In the genomic region with DNA sequence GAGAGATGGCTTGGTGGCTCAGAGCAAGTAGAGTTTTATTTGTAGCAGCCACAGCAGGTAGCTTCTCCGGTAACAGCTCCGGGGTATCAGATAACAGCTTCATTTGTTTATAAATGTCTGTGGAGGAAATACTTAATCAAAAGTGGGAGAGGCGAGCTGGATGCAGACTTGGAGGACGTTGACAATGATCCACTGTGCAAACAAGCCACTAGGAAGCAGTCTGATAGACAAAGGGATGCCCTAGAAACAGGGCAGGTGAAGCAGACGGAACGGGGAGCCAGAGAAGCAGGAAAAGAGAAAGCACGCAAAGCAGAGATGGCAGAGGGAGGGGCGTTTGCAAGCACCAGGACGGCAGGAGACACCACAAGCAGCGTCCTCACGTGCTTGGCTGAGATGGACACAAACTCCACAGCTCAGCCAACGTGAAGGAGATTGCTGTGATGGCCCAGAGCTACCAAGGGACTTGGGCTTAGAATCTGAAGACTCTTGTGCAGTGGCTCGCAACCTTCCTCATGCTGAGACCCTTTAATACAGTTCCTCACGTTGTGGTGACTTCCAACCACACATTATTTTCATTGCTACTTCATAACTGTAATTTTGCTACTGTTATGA, we compare ENCODE assay signal across 11 mouse cellular contexts. TPM values are rescaled to one million over a fixed set of nuclear protein-coding genes. Genes with fewer than 3 reads are reported as not detected.
DNase-seq lines count a peak whose midpoint lies in the region; ATAC-seq and TF ChIP-seq lines count a peak whose summit lies in the region.
"Had no signal": no experiment of that assay in that cellular context is flagged by ENCODE, and none has a peak within 500 bp of the region (broad histone marks: within the 10 kb centered on the region; RNA-seq: fewer than 3 reads in every experiment).

No protein-coding gene starts in this region.

- H3K36me3 ChIP-seq in liver, embryonic 11.5 days (ENCODE audit: control insufficient read depth, insufficient read depth, low read length) = no peaks in the 10 kb centered on the region
- H3K36me3 ChIP-seq in liver, postnatal 0 days (replicated peaks; ENCODE audit: insufficient read depth, low read length) = no peaks in the 10 kb centered on the region
- H3K36me3 ChIP-seq in hindbrain, embryonic 15.5 days = no peaks in the 10 kb centered on the region; the same call in 1 of the 2 replicates
- H3K36me3 ChIP-seq in neural tube, embryonic 14.5 days (ENCODE audit: control insufficient read depth, insufficient read depth, low read length) = no peaks in the 10 kb centered on the region
- H3K36me3 ChIP-seq: limb, embryonic 15.5 days had no signal

- 11% methylated on average over 14 of the region's 14 CpGs for WGBS in liver, embryonic 11.5 days
- WGBS in liver, postnatal 0 days (ENCODE audit: insufficient replicate concordance) = 10% methylated on average over 14 of the region's 14 CpGs
- 7% methylated on average over 14 of the region's 14 CpGs for WGBS in hindbrain, embryonic 15.5 days
- 7% methylated on average over 14 of the region's 14 CpGs for WGBS in neural tube, embryonic 14.5 days

- DNase-seq in liver, embryonic 11.5 days (ENCODE audit: low spot score) = no peak
- no peak for DNase-seq in liver, postnatal 0 days
- DNase-seq in adrenal gland, adult 2 months = no peak
- DNase-seq in left cerebral cortex, postnatal 36 days (ENCODE audit: low spot score in 2 of 2) = no peak
- DNase-seq: kidney, adult 8-10 months had no signal

- H3K4me3 ChIP-seq in liver, embryonic 11.5 days (ENCODE audit: low read depth, low read length) = no peak overlapping the region
- no peak overlapping the region for H3K4me3 ChIP-seq in liver, postnatal 0 days (ENCODE audit: low read depth, low read length)
- no peak overlapping the region for H3K4me3 ChIP-seq in hindbrain, embryonic 15.5 days
- no peak overlapping the region for H3K4me3 ChIP-seq in neural tube, embryonic 14.5 days (ENCODE audit: low read depth, low read length)
- H3K4me3 ChIP-seq: limb, embryonic 15.5 days had no signal

- no peak overlapping the region for H3K27ac ChIP-seq in liver, embryonic 11.5 days (ENCODE audit: low read depth, low read length)
- H3K27ac ChIP-seq in liver, postnatal 0 days (ENCODE audit: low read depth) = no peak overlapping the region
- H3K27ac ChIP-seq in hindbrain, embryonic 15.5 days (replicated peaks) = 0 out of 2 replicates have a peak overlapping the region, but pooled peaks have one; percentile 32
- no peak overlapping the region for H3K27ac ChIP-seq in neural tube, embryonic 14.5 days (ENCODE audit: low read depth, low read length)
- H3K27ac ChIP-seq: limb, embryonic 15.5 days had no signal

- no peak for TF ChIP-seq EP300 in liver, postnatal 0 days (IDR thresholded peaks at IDR 0.05; ENCODE audit: low read depth)

- ATAC-seq in liver, embryonic 11.5 days (replicated peaks; ENCODE audit: low FRiP score) = no peak
- no peak for ATAC-seq in liver, postnatal 0 days
- ATAC-seq in common myeloid progenitor, adult 5-6 weeks (replicated peaks; ENCODE audit: low read depth, poor library complexity, severe bottlenecking) = 0 out of 2 replicates have a peak, but pooled peaks have one; percentile 7
- ATAC-seq in hindbrain, embryonic 15.5 days (ENCODE audit: low FRiP score, low read depth) = no peak
- ATAC-seq in neural tube, embryonic 14.5 days (ENCODE audit: low read depth) = no peak
- no peak for ATAC-seq in frontal cortex, adult (ENCODE audit: low TSS enrichment)

- peaks cover 40% of the 10 kb centered on the region for H3K27me3 ChIP-seq in liver, embryonic 11.5 days (replicated peaks; ENCODE audit: control insufficient read depth, insufficient read depth, low read length)
- H3K27me3 ChIP-seq in liver, postnatal 0 days (ENCODE audit: insufficient read depth, low read length) = peaks cover 19% of the 10 kb centered on the region
- H3K27me3 ChIP-seq in hindbrain, embryonic 15.5 days = peaks cover 18% of the 10 kb centered on the region
- peaks cover 10% of the 10 kb centered on the region; the same call in 1 of the 2 replicates for H3K27me3 ChIP-seq in neural tube, embryonic 14.5 days (ENCODE audit: control insufficient read depth, insufficient read depth, low read length)

- no peak overlapping the region for H3K9ac ChIP-seq in liver, embryonic 11.5 days (ENCODE audit: low read depth, low read length)
- H3K9ac ChIP-seq in liver, postnatal 0 days (replicated peaks) = no peak overlapping the region
- H3K9ac ChIP-seq in hindbrain, embryonic 15.5 days = no peak overlapping the region
- no peak overlapping the region for H3K9ac ChIP-seq in neural tube, embryonic 14.5 days (replicated peaks; ENCODE audit: low read depth, low read length)
- H3K9ac ChIP-seq: limb, embryonic 15.5 days had no signal

- H3K4me2 ChIP-seq in liver, embryonic 11.5 days = peak overlapping the region; percentile 28; the same call in 1 of the 2 replicates
- H3K4me2 ChIP-seq in liver, postnatal 0 days (ENCODE audit: low read depth, low read length) = no peak overlapping the region
- H3K4me2 ChIP-seq in hindbrain, embryonic 15.5 days = peak overlapping the region; percentile 16; the same call in 1 of the 2 replicates
- peak overlapping the region; percentile 24; the same call in 1 of the 2 replicates for H3K4me2 ChIP-seq in neural tube, embryonic 14.5 days (ENCODE audit: low read depth, low read length)
- H3K4me2 ChIP-seq: limb, embryonic 15.5 days had no signal

- no peak for TF ChIP-seq CTCF in liver, postnatal 0 days (IDR thresholded peaks at IDR 0.05; ENCODE audit: low read depth)

- H3K4me1 ChIP-seq in liver, embryonic 11.5 days (replicated peaks; ENCODE audit: control insufficient read depth, insufficient read depth, low read length) = no peaks in the 10 kb centered on the region; the same call in 1 of the 2 replicates
- H3K4me1 ChIP-seq in liver, postnatal 0 days (ENCODE audit: insufficient read depth) = 0 out of 2 replicates have a peak, but pooled peaks cover 3% of the 10 kb centered on the region
- H3K4me1 ChIP-seq in hindbrain, embryonic 15.5 days (replicated peaks) = peaks cover 15% of the 10 kb centered on the region
- H3K4me1 ChIP-seq in neural tube, embryonic 14.5 days (ENCODE audit: control insufficient read depth, insufficient read depth, low read length) = no peaks in the 10 kb centered on the region

- H3K9me3 ChIP-seq in liver, embryonic 11.5 days (ENCODE audit: control insufficient read depth, low read length) = no peaks in the 10 kb centered on the region
- no peaks in the 10 kb centered on the region for H3K9me3 ChIP-seq in liver, postnatal 0 days (ENCODE audit: low read length)
- H3K9me3 ChIP-seq in hindbrain, embryonic 15.5 days = no peaks in the 10 kb centered on the region
- no peaks in the 10 kb centered on the region for H3K9me3 ChIP-seq in neural tube, embryonic 14.5 days (ENCODE audit: control insufficient read depth, low read length)
- H3K9me3 ChIP-seq: limb, embryonic 15.5 days had no signal

- intact Hi-C loops in left cerebral cortex, postnatal 36 days (cut with DNase I) = no loop called here

RNA-seq across cellular contexts. Expression of gene Kndc1, which starts 21.3 kb away (rescaled TPM):
- not detected in 2 replicates for polyA plus RNA-seq in liver, embryonic 11.5 days (2014; fragmentation: Nextera tagmentation; extraction: Ambion mirVana)
- not detected in 2 replicates for polyA plus RNA-seq in liver, postnatal 0 days (2015; fragmentation: Nextera tagmentation; extraction: Ambion mirVana)
- total RNA-seq in common myeloid progenitor, adult 5-6 weeks (2017) = not detected in 2 replicates
- 14.6 and 18.1 TPM in 2 replicates for polyA plus RNA-seq in hindbrain, embryonic 15.5 days (2015; fragmentation: Nextera tagmentation; extraction: Ambion mirVana)
- 18.8 and 28.5 TPM in 2 replicates for polyA plus RNA-seq in neural tube, embryonic 14.5 days (2014; fragmentation: Nextera tagmentation; extraction: Ambion mirVana)
- under 1 TPM; 0.59 to 0.66 TPM for total RNA-seq in adrenal gland, adult 2 months (2021)
- polyA plus RNA-seq in adrenal gland, adult 2 months (2012; rRNA removed) = 0.53 and 0.54 TPM in 2 replicates
- 10 to 100 TPM; 70.1 to 70.2 TPM for total RNA-seq in left cerebral cortex, postnatal 36 days (2021)
- total RNA-seq: gastrocnemius, adult 18-20 months had no signal

RNA-seq across cellular contexts. Expression of gene Utf1, which starts 27.8 kb away (rescaled TPM):
- polyA plus RNA-seq in liver, embryonic 11.5 days (2014; fragmentation: Nextera tagmentation; extraction: Ambion mirVana) = not detected in 2 replicates
- not detected in 2 replicates for polyA plus RNA-seq in liver, postnatal 0 days (2015; fragmentation: Nextera tagmentation; extraction: Ambion mirVana)
- not detected in 2 replicates for total RNA-seq in common myeloid progenitor, adult 5-6 weeks (2017)
- not detected in 2 replicates for polyA plus RNA-seq in hindbrain, embryonic 15.5 days (2015; fragmentation: Nextera tagmentation; extraction: Ambion mirVana)
- not detected in 2 replicates for polyA plus RNA-seq in neural tube, embryonic 14.5 days (2014; fragmentation: Nextera tagmentation; extraction: Ambion mirVana)
- not detected for total RNA-seq in adrenal gland, adult 2 months (2021)
- polyA plus RNA-seq in adrenal gland, adult 2 months (2012; rRNA removed) = 0.10 and 0.22 TPM in 2 replicates
- not detected for total RNA-seq in left cerebral cortex, postnatal 36 days (2021)
- total RNA-seq: gastrocnemius, adult 18-20 months had no signal

Comparison
In these comparisons a context has a peak if more than half of its experiments do, and no peak if none do; other contexts are left out.
1. RNA of gene Kndc1, which starts 21.3 kb away (polyA plus RNA-seq): 18.8 to 28.5 TPM in neural tube, embryonic 14.5 days and 14.6 to 18.1 TPM in hindbrain, embryonic 15.5 days; 0.53 to 0.54 TPM in adrenal gland, adult 2 months, not detected in liver, embryonic 11.5 days and not detected in liver, postnatal 0 days; every median in the first group is over 10 times any median in the second.